Mouse (Mus musculus): ENCODE measurements around the gene Prps1.

GRCm38 (mm10) chrX:140503905-140504304, 47.5 kb downstream of the Prps1 start:
- TF ChIP-seq CTCF (IDR thresholded peaks at IDR 0.05; ENCODE audit: extremely low read depth, insufficient read depth, low read length) (peak; percentile 29; the same call in 1 of the 2 replicates), POLR2A (IDR thresholded peaks at IDR 0.05; ENCODE audit: extremely low read depth, insufficient read depth, low read length) (no peak)

All from cortical plate, adult 2 months (tissue).